Mouse (Mus musculus): ENCODE measurements at regions not wholly inside any gene's neighbourhood (a gene's known extent, or its start where the extent isn't known, plus 50 kb on each side); places are given as distances from the start of the nearest gene placed in this dataset.

DNA sequence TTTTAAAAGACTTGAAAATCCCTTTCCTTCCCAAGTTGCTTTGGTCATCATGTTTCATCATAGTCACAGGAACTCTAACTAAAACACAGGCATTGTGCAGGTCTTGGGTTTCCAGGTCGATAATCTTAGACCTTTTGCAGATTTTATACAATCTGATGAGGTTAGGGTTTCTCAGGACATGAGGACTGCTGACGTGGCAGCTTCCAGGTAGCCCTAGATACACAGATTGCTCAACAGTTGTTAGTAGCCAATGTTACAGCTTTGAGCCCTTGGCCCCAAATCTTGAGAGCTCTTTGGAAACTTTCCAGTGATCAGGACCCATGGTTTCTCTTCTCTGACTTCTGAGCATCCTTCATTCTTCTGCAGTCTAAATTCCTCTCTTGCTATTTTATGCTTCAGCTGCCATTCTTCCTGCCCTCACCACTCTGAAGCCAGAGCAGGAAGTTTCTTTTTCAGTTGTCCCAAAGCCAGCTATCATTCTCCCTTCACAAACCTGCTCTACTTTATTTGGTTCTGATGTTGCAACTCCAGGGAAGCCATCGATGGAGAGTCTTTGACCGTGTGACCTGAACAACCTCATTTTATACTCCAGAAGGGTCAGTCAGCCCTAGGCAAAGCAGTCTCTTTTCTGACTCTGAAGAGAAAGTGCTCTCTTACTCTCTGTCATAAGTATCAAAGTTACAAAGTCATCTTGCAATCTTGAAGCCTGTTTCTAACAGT is 71.3 kb upstream of the A1bg start:
- DNase-seq, result no peak

GRCm38 (mm10) chr15:60993394-60993793 is 70.6 kb upstream of the A1bg start:
- DNase-seq, result no peak

- no peak for DNase-seq
These were observed 59.8 kb upstream of the A1bg start for GRCm38 (mm10) chr15:60982576-60982975.

All from gastrocnemius, postnatal 10 days (tissue).